Mouse (Mus musculus): ENCODE measurements around the gene Creb3l4.

The Creb3l4 gene

GRCm38 (mm10) chr3:90190859-90191510, 52.3 kb downstream of the Creb3l4 start:
- DNase-seq (ENCODE audit: low spot score): no peak

Measured in yolk sac, embryonic 10.5 days (tissue).